Mouse (Mus musculus): Measurements from ENCODE around the gene Prss53. TPM values are rescaled to one million over a fixed set of nuclear protein-coding genes. Genes with fewer than 3 reads are reported as not detected.
A peak's percentile ranks its signal among the peaks of the same experiment; 100 is the strongest.

Gene Prss53
- total RNA-seq, 2 experiments from 2014 or later, result 2.8 to 3.1 TPM

- no peak for TF ChIP-seq CTCF (conservative IDR thresholded peaks at IDR 0.05)
- Histone ChIP-seq H3K4me3 (no peak overlapping the region), H3K27ac (no peak overlapping the region)
- no peak for DNase-seq (ENCODE audit: low spot score in 2 of 2)
Observed at GRCm38 (mm10) chr7:127879301-127879700, 11.5 kb downstream of the Prss53 start.

GRCm38 (mm10) chr7:127876467-127877348, 14.1 kb downstream of the Prss53 start, which contains the start of gene Zfp668:
Zfp668 (minus strand) TSS chr7:127876828.
- no peak for TF ChIP-seq CTCF (conservative IDR thresholded peaks at IDR 0.05)
- peak within 1 kb of the TSS; percentile 99 for H3K27ac ChIP-seq
- H3K4me3 ChIP-seq, result peak within 1 kb of the TSS; percentile 99
- DNase-seq (ENCODE audit: low spot score in 2 of 2), result peak; percentile 89 to 90

- peak within 1 kb of the TSS; percentile 99 for H3K27ac ChIP-seq
- peak; percentile 66 to 67 for DNase-seq (ENCODE audit: low spot score in 2 of 2)
- no peak for TF ChIP-seq CTCF (conservative IDR thresholded peaks at IDR 0.05)
- H3K4me3 ChIP-seq, result peak within 1 kb of the TSS; percentile 99
Observed at GRCm38 (mm10) chr7:127876041-127876466, 14.7 kb downstream of the Prss53 start, which contains the start of gene Zfp646. Zfp646 (plus strand) TSS chr7:127876221.

- TF ChIP-seq CTCF (conservative IDR thresholded peaks at IDR 0.05), result no peak
- H3K4me3 ChIP-seq, result peak overlapping the region; percentile 99
- peak overlapping the region; percentile 99 for H3K27ac ChIP-seq
- peak; percentile 92 to 95 for DNase-seq (ENCODE audit: low spot score in 2 of 2)
Observed at GRCm38 (mm10) chr7:127875627-127876001, 15.2 kb downstream of the Prss53 start.

GRCm38 (mm10) chr7:127874812-127875626, 15.8 kb downstream of the Prss53 start:
- peak overlapping the region; percentile 99 for H3K27ac ChIP-seq
- no peak for TF ChIP-seq CTCF (conservative IDR thresholded peaks at IDR 0.05)

GRCm38 (mm10) chr7:127870136-127870821, 20.5 kb downstream of the Prss53 start:
- TF ChIP-seq CTCF (conservative IDR thresholded peaks at IDR 0.05), result peak; percentile 58
- DNase-seq (ENCODE audit: low spot score in 2 of 2), result no peak
- Histone ChIP-seq H3K27ac (no peak overlapping the region), H3K4me3 (no peak overlapping the region)

More at GRCm38 (mm10) chr7:127874812-127875626, 15.8 kb downstream of the Prss53 start:
- peak overlapping the region; percentile 99 for H3K4me3 ChIP-seq
- no peak for DNase-seq (ENCODE audit: low spot score in 2 of 2)

GRCm38 (mm10) chr7:127869149-127869810, 21.5 kb downstream of the Prss53 start:
- peak overlapping the region; percentile 48; the same call in 1 of the 2 replicates for H3K27ac ChIP-seq
- no peak overlapping the region for H3K4me3 ChIP-seq
- no peak for DNase-seq (ENCODE audit: low spot score in 2 of 2)
- no peak for TF ChIP-seq CTCF (conservative IDR thresholded peaks at IDR 0.05)

GRCm38 (mm10) chr7:127867641-127868040, 23.1 kb downstream of the Prss53 start:
- DNase-seq (ENCODE audit: low spot score in 2 of 2), result no peak
- no peak overlapping the region for H3K4me3 ChIP-seq
- no peak for TF ChIP-seq CTCF (conservative IDR thresholded peaks at IDR 0.05)
- H3K27ac ChIP-seq, result no peak overlapping the region

- Histone ChIP-seq H3K4me3 (no peak overlapping the region), H3K27ac (no peak overlapping the region)
- TF ChIP-seq CTCF (conservative IDR thresholded peaks at IDR 0.05), result no peak
- no peak for DNase-seq (ENCODE audit: low spot score in 2 of 2)
Observed at GRCm38 (mm10) chr7:127866434-127866833, 24.3 kb downstream of the Prss53 start.

- TF ChIP-seq CTCF (conservative IDR thresholded peaks at IDR 0.05), result no peak
- no peak for DNase-seq (ENCODE audit: low spot score in 2 of 2)
- H3K4me3 ChIP-seq, result no peak overlapping the region
- no peak overlapping the region for H3K27ac ChIP-seq
Observed at GRCm38 (mm10) chr7:127858258-127858657, 32.5 kb downstream of the Prss53 start.

- Histone ChIP-seq H3K4me3 (no peak overlapping the region), H3K27ac (no peak overlapping the region)
- no peak for TF ChIP-seq CTCF (conservative IDR thresholded peaks at IDR 0.05)
- DNase-seq (ENCODE audit: low spot score in 2 of 2), result no peak
Observed at GRCm38 (mm10) chr7:127850906-127851305, 39.9 kb downstream of the Prss53 start.

Measured in layer of hippocampus, adult 2 months (tissue).